Mouse (Mus musculus) neural tube, embryonic 14.5 days (tissue): ENCODE measurements at regions not wholly inside any gene's neighbourhood (a gene's known extent, or its start where the extent isn't known, plus 50 kb on each side); places are given as distances from the start of the nearest gene placed in this dataset.

Source experiments
- ATAC-seq: fragments of 200-750 bp; cut with Nextera tagmentation; 2 replicates; pipeline ENCODE4 v1.8.0; 2017; ENCODE audit warnings: low read depth, mild to moderate bottlenecking, moderate TSS enrichment, moderate library complexity
- H3K27ac ChIP-seq: fragments of 300-500 bp; sonication (generic); 2 replicates; pipeline ENCODE4 v1.5.1; 2014; ENCODE audit warnings: low read depth, mild to moderate bottlenecking, control low read depth, low read length, moderate library complexity, mixed read lengths
- H3K27me3 ChIP-seq: fragments of 300-500 bp; sonication (generic); 2 replicates; pipeline ENCODE4 v1.6.1; 2014; ENCODE audit warnings: low read length; ENCODE audit not compliant: control insufficient read depth, insufficient read depth
- H3K36me3 ChIP-seq: fragments of 300-500 bp; sonication (generic); 2 replicates; pipeline ENCODE4 v1.6.1; 2014; ENCODE audit warnings: low read length, mixed read lengths; ENCODE audit not compliant: control insufficient read depth, insufficient read depth
- H3K4me1 ChIP-seq: fragments of 300-500 bp; sonication (generic); 2 replicates; pipeline ENCODE4 v1.6.1; 2014; ENCODE audit warnings: low read length; ENCODE audit not compliant: control insufficient read depth, insufficient read depth
- H3K4me2 ChIP-seq: fragments of 300-500 bp; sonication (generic); 2 replicates; pipeline ENCODE4 v1.6.1; 2014; ENCODE audit warnings: mild to moderate bottlenecking, low read depth, low read length, control low read depth
- H3K4me3 ChIP-seq: fragments of 300-500 bp; sonication (generic); 2 replicates; pipeline ENCODE4 v1.5.1; 2014; ENCODE audit warnings: low read depth, low read length, control low read depth, mixed read lengths
- H3K9ac ChIP-seq: fragments of 300-500 bp; sonication (generic); replicated peaks from 2 replicates; pipeline ENCODE4 v1.6.1; 2014; ENCODE audit warnings: low read depth, mild to moderate bottlenecking, control low read depth, low read length, mixed read lengths
- H3K9me3 ChIP-seq: fragments of 300-500 bp; sonication (generic); 2 replicates; pipeline ENCODE4 v1.6.1; 2016; ENCODE audit warnings: low read length; ENCODE audit not compliant: control insufficient read depth
- WGBS: fragments of 180-500 bp; shearing (Covaris S2); extraction: QIAGEN DNeasy Blood & Tissue Kit; methylation state at CpG from one replicate; pipeline ENCODE4 v1.1.7; 2014; 5-methylcytosine and 5-hydroxymethylcytosine counted together

GRCm38 (mm10) chrX:17026161-17026829, 114.7 kb upstream of the Ndp start:
- Histone ChIP-seq H3K4me2 (no peak overlapping the region), H3K36me3 (no peaks in the 10 kb centered on the region), H3K4me3 (no peak overlapping the region), H3K9ac (no peak overlapping the region), H3K4me1 (no peaks in the 10 kb centered on the region), H3K9me3 (no peaks in the 10 kb centered on the region), H3K27me3 (no peaks in the 10 kb centered on the region), H3K27ac (no peak overlapping the region)
- ATAC-seq = no peak

- Histone ChIP-seq H3K4me2 (no peak overlapping the region), H3K27ac (no peak overlapping the region), H3K4me3 (no peak overlapping the region), H3K27me3 (no peaks in the 10 kb centered on the region), H3K36me3 (no peaks in the 10 kb centered on the region), H3K9ac (no peak overlapping the region), H3K9me3 (no peaks in the 10 kb centered on the region), H3K4me1 (no peaks in the 10 kb centered on the region)
- WGBS = 78% methylated on average over 1 of the region's 1 CpGs
- no peak for ATAC-seq
Measured at GRCm38 (mm10) chrX:17017823-17018222, 106.2 kb upstream of the Ndp start.

DNA sequence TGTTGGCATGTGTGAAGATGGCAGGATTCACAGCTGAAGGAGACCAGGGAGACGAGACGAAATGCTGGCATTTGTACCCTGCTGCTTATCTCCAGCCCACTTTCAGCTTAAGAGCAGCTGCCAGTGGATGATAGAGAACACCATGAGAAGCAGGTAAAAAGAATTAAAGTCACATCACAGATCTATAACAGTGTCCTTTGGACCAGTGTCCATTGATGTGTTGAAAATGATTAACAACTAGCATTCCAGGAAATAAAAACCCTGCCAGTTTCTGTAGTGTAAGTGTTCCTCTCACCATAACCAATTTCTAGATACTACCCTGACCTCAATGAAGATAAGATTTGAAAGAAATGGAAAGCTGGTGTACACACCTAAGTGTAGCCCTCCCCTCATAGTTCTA, 97.6 kb upstream of the Ndp start:
- Histone ChIP-seq H3K27me3 (no peaks in the 10 kb centered on the region), H3K36me3 (no peaks in the 10 kb centered on the region), H3K4me1 (no peaks in the 10 kb centered on the region), H3K9me3 (no peaks in the 10 kb centered on the region), H3K9ac (no peak overlapping the region), H3K4me2 (no peak overlapping the region), H3K27ac (no peak overlapping the region), H3K4me3 (no peak overlapping the region)
- no peak for ATAC-seq
- 65% methylated on average over 2 of the region's 2 CpGs for WGBS

- peak; percentile 71; the same call in 1 of the 2 replicates for ATAC-seq
- Histone ChIP-seq H3K4me2 (no peak overlapping the region), H3K27me3 (no peaks in the 10 kb centered on the region), H3K4me3 (no peak overlapping the region), H3K4me1 (no peaks in the 10 kb centered on the region), H3K9ac (no peak overlapping the region), H3K9me3 (no peaks in the 10 kb centered on the region), H3K36me3 (no peaks in the 10 kb centered on the region), H3K27ac (no peak overlapping the region)
- 30% methylated on average over 5 of the region's 5 CpGs for WGBS
Measured at GRCm38 (mm10) chrX:16998578-16998977, 87.0 kb upstream of the Ndp start.
